2 mouse cellular contexts compared by ENCODE assay signal in the genomic region with DNA sequence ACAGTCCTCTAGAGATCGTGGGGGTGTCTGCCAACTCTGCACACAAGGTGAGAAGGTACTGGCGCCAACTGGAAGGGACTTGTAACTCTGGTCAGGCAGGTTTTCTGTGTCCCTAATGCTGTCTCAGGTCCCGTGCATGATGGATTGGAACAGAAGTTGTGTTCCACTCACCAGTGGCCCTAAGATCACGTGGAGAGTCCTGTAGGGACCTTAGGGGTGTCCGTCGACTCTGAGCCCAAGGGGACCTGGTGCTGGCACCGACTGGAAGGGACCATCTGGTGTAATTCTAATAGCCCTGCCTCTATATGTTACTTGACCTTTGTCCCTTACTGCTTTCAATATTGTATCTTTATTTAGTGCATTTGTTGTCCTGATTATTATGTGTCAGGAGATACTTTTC. TPM values are rescaled to one million over a fixed set of nuclear protein-coding genes. Genes with fewer than 3 reads are reported as not detected.
"Had no signal": no experiment of that assay in that cellular context is flagged by ENCODE, and none has a peak within 500 bp of the region (broad histone marks: within the 10 kb centered on the region; RNA-seq: fewer than 3 reads in every experiment).

No protein-coding gene starts in this region.

RNA-seq across cellular contexts. Expression of gene Zfp972, which starts 49.4 kb away (rescaled TPM):
- total RNA-seq: hindbrain, postnatal 0 days; layer of hippocampus, postnatal 10 days had no signal
